Mouse (Mus musculus) forebrain, postnatal 0 days (tissue): ENCODE measurements around the gene Mucl3. TPM values are rescaled to one million over a fixed set of nuclear protein-coding genes. Genes with fewer than 3 reads are reported as not detected.

ENCODE experiments used
- ATAC-seq: fragments of 200-750 bp; cut with Nextera tagmentation; 2 replicates; pipeline ENCODE4 v1.8.0; 2017; ENCODE audit warnings: mild to moderate bottlenecking, moderate library complexity
- DNase-seq: peaks from one replicate; pipeline ENCODE4 v3.0.0-alpha.2; 2015
- H3K27ac ChIP-seq: fragments of 300-500 bp; sonication (generic); 2 replicates; pipeline ENCODE4 v1.5.1; 2014; ENCODE audit warnings: low read depth, mild to moderate bottlenecking, antibody characterized with exemption, low read length, moderate library complexity, mixed read lengths
- H3K27me3 ChIP-seq: fragments of 300-500 bp; sonication (generic); 2 replicates; pipeline ENCODE4 v1.6.1; 2014; ENCODE audit warnings: mild to moderate bottlenecking, low read length, mixed read lengths; ENCODE audit not compliant: insufficient read depth
- H3K36me3 ChIP-seq: fragments of 300-500 bp; sonication (generic); 2 replicates; pipeline ENCODE4 v1.6.1; 2014; ENCODE audit warnings: mild to moderate bottlenecking, moderate library complexity; ENCODE audit not compliant: insufficient read depth
- H3K4me1 ChIP-seq: fragments of 300-500 bp; sonication (generic); 2 replicates; pipeline ENCODE4 v1.6.1; 2014; ENCODE audit warnings: antibody characterized with exemption; ENCODE audit not compliant: insufficient read depth
- H3K4me2 ChIP-seq: fragments of 300-500 bp; sonication (generic); 2 replicates; pipeline ENCODE4 v1.6.1; 2014; ENCODE audit warnings: low read depth, mild to moderate bottlenecking, moderate library complexity
- H3K4me3 ChIP-seq: fragments of 300-500 bp; sonication (generic); 2 replicates; pipeline ENCODE4 v1.5.1; 2014; ENCODE audit warnings: low read depth, low read length, mixed read lengths
- H3K9ac ChIP-seq: fragments of 300-500 bp; sonication (generic); 2 replicates; pipeline ENCODE4 v1.6.1; 2014; ENCODE audit warnings: mild to moderate bottlenecking
- H3K9me3 ChIP-seq: fragments of 300-500 bp; sonication (generic); 2 replicates; pipeline ENCODE4 v1.6.1; 2016; ENCODE audit warnings: low read length
- CTCF ChIP-seq: sonication (generic); IDR thresholded peaks from 2 replicates; pipeline ENCODE4 v1.5.1; 2016; ENCODE audit warnings: antibody characterized with exemption, control low read depth, low read depth
- WGBS: fragments of 180-500 bp; shearing (Covaris S2); extraction: QIAGEN DNeasy Blood & Tissue Kit; methylation state at CpG from one replicate; pipeline ENCODE4 v1.1.7; 2014; 5-methylcytosine and 5-hydroxymethylcytosine counted together
- polyA plus RNA-seq: library from polyadenylated mRNA; unstranded; fragments of >200 nt; fragmentation: Nextera tagmentation; extraction: Ambion mirVana; gene quantifications from 2 replicates; pipeline ENCODE4 v1.2.1, GENCODE M21; 2015
- total RNA-seq: library from RNA; depleted of rRNA; stranded (reverse); fragments of >200 nt; gene quantifications from 2 replicates; pipeline ENCODE4 v1.2.3, GENCODE M21; 2014

Mucl3 gene
- total and polyA plus RNA-seq, 2 experiments from 2014 or later: not detected

- Histone ChIP-seq H3K4me1 (no peaks in the 10 kb centered on the region), H3K9ac (no peak overlapping the region), H3K27me3 (no peaks in the 10 kb centered on the region), H3K36me3 (peaks cover 33% of the 10 kb centered on the region), H3K9me3 (no peaks in the 10 kb centered on the region), H3K4me3 (no peak overlapping the region), H3K27ac (no peak overlapping the region), H3K4me2 (no peak overlapping the region)
- DNase-seq (no peak), ATAC-seq (no peak)
- TF ChIP-seq CTCF: peak; percentile 41
- 83% methylated on average over 17 of the region's 17 CpGs for WGBS
Measured at GRCm38 (mm10) chr17:35665957-35666515, 22.5 kb upstream of the Mucl3 start.

GRCm38 (mm10) chr17:35653086-35653485 is 9.6 kb upstream of the Mucl3 start:
- 81% methylated on average over 2 of the region's 2 CpGs for WGBS
- DNase-seq (no peak), ATAC-seq (no peak)

GRCm38 (mm10) chr17:35649429-35649828 is 5.9 kb upstream of the Mucl3 start:
- no peaks in the 10 kb centered on the region for H3K9me3 ChIP-seq
- ATAC-seq: no peak

More at GRCm38 (mm10) chr17:35653086-35653485, 9.6 kb upstream of the Mucl3 start:
- Histone ChIP-seq H3K4me1 (no peaks in the 10 kb centered on the region), H3K4me2 (no peak overlapping the region), H3K4me3 (no peak overlapping the region), H3K36me3 (peaks cover 26% of the 10 kb centered on the region), H3K9me3 (no peaks in the 10 kb centered on the region), H3K27me3 (no peaks in the 10 kb centered on the region), H3K9ac (no peak overlapping the region), H3K27ac (no peak overlapping the region)
- TF ChIP-seq CTCF: no peak

GRCm38 (mm10) chr17:35639352-35639751 is 4.1 kb downstream of the Mucl3 start:
- Histone ChIP-seq H3K4me2 (no peak overlapping the region), H3K4me1 (no peaks in the 10 kb centered on the region), H3K27me3 (no peaks in the 10 kb centered on the region), H3K36me3 (no peaks in the 10 kb centered on the region), H3K9me3 (no peaks in the 10 kb centered on the region), H3K27ac (no peak overlapping the region), H3K4me3 (no peak overlapping the region), H3K9ac (no peak overlapping the region)
- WGBS: 80% methylated on average over 6 of the region's 6 CpGs
- ATAC-seq (no peak), DNase-seq (no peak)
- TF ChIP-seq CTCF: no peak

More at GRCm38 (mm10) chr17:35649429-35649828, 5.9 kb upstream of the Mucl3 start:
- WGBS: 68% methylated on average over 2 of the region's 2 CpGs
- no peaks in the 10 kb centered on the region for H3K4me1 ChIP-seq
- no peak overlapping the region for H3K4me3 ChIP-seq
- no peak for DNase-seq
- no peak for TF ChIP-seq CTCF
- no peaks in the 10 kb centered on the region for H3K36me3 ChIP-seq
- H3K4me2 ChIP-seq: no peak overlapping the region
- no peak overlapping the region for H3K9ac ChIP-seq
- no peak overlapping the region for H3K27ac ChIP-seq
- H3K27me3 ChIP-seq: no peaks in the 10 kb centered on the region

- DNase-seq (peak; percentile 76), ATAC-seq (peak; percentile 66)
- TF ChIP-seq CTCF: no peak
- Histone ChIP-seq H3K4me3 (no peak overlapping the region), H3K27ac (no peak overlapping the region), H3K36me3 (no peaks in the 10 kb centered on the region), H3K9me3 (no peaks in the 10 kb centered on the region), H3K9ac (no peak overlapping the region), H3K4me1 (no peaks in the 10 kb centered on the region), H3K4me2 (no peak overlapping the region), H3K27me3 (no peaks in the 10 kb centered on the region)
- 28% methylated on average over 14 of the region's 14 CpGs for WGBS
Measured at GRCm38 (mm10) chr17:35638475-35639190, 4.9 kb downstream of the Mucl3 start.

- H3K36me3 ChIP-seq: no peaks in the 10 kb centered on the region
- WGBS: 35% methylated on average over 5 of the region's 5 CpGs
- H3K9me3 ChIP-seq: no peaks in the 10 kb centered on the region
- no peaks in the 10 kb centered on the region for H3K27me3 ChIP-seq
- no peak overlapping the region for H3K9ac ChIP-seq
- no peak for TF ChIP-seq CTCF
- H3K4me2 ChIP-seq: peak overlapping the region; percentile 58; the same call in 1 of the 2 replicates
- 0 out of 2 replicates have a peak overlapping the region, but pooled peaks have one; percentile 43 for H3K4me3 ChIP-seq
- no peaks in the 10 kb centered on the region for H3K4me1 ChIP-seq
- H3K27ac ChIP-seq: no peak overlapping the region
- DNase-seq: no peak
- ATAC-seq: peak; percentile 32; the same call in 1 of the 2 replicates
Measured at GRCm38 (mm10) chr17:35636363-35636762, 7.1 kb downstream of the Mucl3 start.

- H3K9me3 ChIP-seq: no peaks in the 10 kb centered on the region
- H3K4me1 ChIP-seq: no peaks in the 10 kb centered on the region
- WGBS: under 1% methylated on average over 15 of the region's 15 CpGs
- ATAC-seq (peak; percentile 83), DNase-seq (peak; percentile 91)
- H3K27me3 ChIP-seq: no peaks in the 10 kb centered on the region
- peak overlapping the region; percentile 45 for H3K9ac ChIP-seq
- H3K27ac ChIP-seq: peak overlapping the region; percentile 73
- TF ChIP-seq CTCF: peak; percentile 85
- H3K4me2 ChIP-seq: peak overlapping the region; percentile 58
- peak overlapping the region; percentile 43 for H3K4me3 ChIP-seq
- no peaks in the 10 kb centered on the region for H3K36me3 ChIP-seq
Measured at GRCm38 (mm10) chr17:35635699-35636111, 7.8 kb downstream of the Mucl3 start.
